Mouse (Mus musculus) CD4-positive helper T cell, adult 2 months (primary cell): ENCODE data around the gene Pex14.

Source experiments
- DNase-seq: peaks from one replicate; pipeline ENCODE4 v3.0.0-alpha.2; 2012; ENCODE audit warnings: low read depth, missing footprints, low spot score

Gene Pex14

GRCm38 (mm10) chr4:148923414-148923813, 176.3 kb downstream of the Pex14 start:
- no peak for DNase-seq

GRCm38 (mm10) chr4:148922221-148922700, 177.4 kb downstream of the Pex14 start:
- DNase-seq: no peak

GRCm38 (mm10) chr4:148920610-148921009, 179.1 kb downstream of the Pex14 start:
- DNase-seq: no peak

- DNase-seq: no peak
These were observed 180.8 kb downstream of the Pex14 start for GRCm38 (mm10) chr4:148918707-148919447.

GRCm38 (mm10) chr4:148915849-148916248, 183.8 kb downstream of the Pex14 start:
- DNase-seq: no peak

- DNase-seq: no peak
These were observed 184.6 kb downstream of the Pex14 start for GRCm38 (mm10) chr4:148914863-148915622.

- DNase-seq: no peak
These were observed 186.7 kb downstream of the Pex14 start for GRCm38 (mm10) chr4:148912826-148913590.

- no peak for DNase-seq
These were observed 187.5 kb downstream of the Pex14 start for GRCm38 (mm10) chr4:148912134-148912533.
